Mouse (Mus musculus) layer of hippocampus, adult 8-10 months (tissue): ENCODE data around the gene Lpar2. TPM values are rescaled to one million over a fixed set of nuclear protein-coding genes. Genes with fewer than 3 reads are reported as not detected.

ENCODE experiments used
- DNase-seq, 2 experiments: peaks; one replicate each; pipeline ENCODE4 v3.0.0; 2022; ENCODE audit warnings: low spot score in 2 of 2
- total RNA-seq, 4 experiments: library from RNA; stranded (reverse); gene quantifications; 2 replicates each; pipeline ENCODE4 v1.2.4; 2022

Lpar2 gene
- under 1 TPM; 0.49 to 0.69 (median 0.66) TPM for total RNA-seq

- no peak for DNase-seq
Measured at GRCm38 (mm10) chr8:69822386-69823191, at the start of gene Lpar2. TSS of gene Lpar2 (plus strand) at chr8:69822429.

- peak; percentile 88 to 93 for DNase-seq
Measured at GRCm38 (mm10) chr8:69774503-69775148, 47.6 kb upstream of the Lpar2 start, which contains the start of gene Gm20422. TSS of gene Gm20422 (minus strand) at chr8:69774886.

GRCm38 (mm10) chr8:69775149-69775534 is 47.1 kb upstream of the Lpar2 start:
- DNase-seq = no peak

- DNase-seq = no peak
Measured at GRCm38 (mm10) chr8:69777111-69777510, 45.1 kb upstream of the Lpar2 start.

- DNase-seq = no peak
Measured at GRCm38 (mm10) chr8:69789105-69789504, 33.1 kb upstream of the Lpar2 start.

GRCm38 (mm10) chr8:69789731-69790130 is 32.5 kb upstream of the Lpar2 start:
- no peak for DNase-seq

- no peak for DNase-seq
Measured at GRCm38 (mm10) chr8:69790364-69790763, 31.9 kb upstream of the Lpar2 start.

GRCm38 (mm10) chr8:69790773-69791367 is 31.4 kb upstream of the Lpar2 start, which contains the start of the genes Atp13a1 and Zfp866:
TSS of gene Atp13a1 (plus strand) at chr8:69791163.
TSS of gene Zfp866 (minus strand) at chr8:69791178.
- DNase-seq = peak; percentile 79 to 88

GRCm38 (mm10) chr8:69791415-69792068 is 30.7 kb upstream of the Lpar2 start:
- DNase-seq = no peak

GRCm38 (mm10) chr8:69793666-69794065 is 28.6 kb upstream of the Lpar2 start:
- no peak for DNase-seq

- no peak for DNase-seq
Measured at GRCm38 (mm10) chr8:69794096-69794495, 28.1 kb upstream of the Lpar2 start.

GRCm38 (mm10) chr8:69794901-69795300 is 27.3 kb upstream of the Lpar2 start:
- DNase-seq = no peak

- DNase-seq = no peak
Measured at GRCm38 (mm10) chr8:69796721-69797345, 25.4 kb upstream of the Lpar2 start.

- DNase-seq = no peak
Measured at GRCm38 (mm10) chr8:69797661-69798060, 24.6 kb upstream of the Lpar2 start.

GRCm38 (mm10) chr8:69799261-69799660 is 23.0 kb upstream of the Lpar2 start:
- DNase-seq = no peak

- DNase-seq = no peak
Measured at GRCm38 (mm10) chr8:69799946-69800345, 22.3 kb upstream of the Lpar2 start.

- DNase-seq = no peak
Measured at GRCm38 (mm10) chr8:69801796-69802195, 20.4 kb upstream of the Lpar2 start.

- DNase-seq = no peak
Measured at GRCm38 (mm10) chr8:69802216-69802615, 20.0 kb upstream of the Lpar2 start.

- no peak for DNase-seq
Measured at GRCm38 (mm10) chr8:69803366-69803765, 18.9 kb upstream of the Lpar2 start.

- DNase-seq = no peak
Measured at GRCm38 (mm10) chr8:69804537-69804936, 17.7 kb upstream of the Lpar2 start.

- DNase-seq = no peak
Measured at GRCm38 (mm10) chr8:69805086-69805485, 17.1 kb upstream of the Lpar2 start.
